22 mouse cellular contexts compared by ENCODE assay signal in genomic region chr19:8134127-8134841, GRCm38 (mm10). TPM values are rescaled to one million over a fixed set of nuclear protein-coding genes. Genes with fewer than 3 reads are reported as not detected.
DNase-seq lines count a peak whose midpoint lies in the region; ATAC-seq and TF ChIP-seq lines count a peak whose summit lies in the region.
"Not testable (repeated sequence)": the region's sequence is repeated elsewhere in the genome, so short reads cannot be mapped to it uniquely, and the experiment has no call there.
"Had no signal": no experiment of that assay in that cellular context is flagged by ENCODE, and none has a peak within 500 bp of the region (broad histone marks: within the 10 kb centered on the region; RNA-seq: fewer than 3 reads in every experiment).

No protein-coding gene starts in this region.

- not testable (repeated sequence) for H3K9ac ChIP-seq in CH12.LX (ENCODE audit: insufficient read depth, low read depth); kidney, embryonic 15.5 days; kidney, postnatal 0 days (ENCODE audit: low read depth, low read length); limb, embryonic 12.5 days (replicated peaks); limb, embryonic 14.5 days (ENCODE audit: low read depth, low read length, severe bottlenecking)

- not testable (repeated sequence) for H3K79me2 ChIP-seq in CH12.LX (replicated peaks; ENCODE audit: control insufficient read depth, extremely low read depth, insufficient read depth, poor library complexity, severe bottlenecking)

- TF ChIP-seq CTCF in CH12.LX (conservative IDR thresholded peaks at IDR 0.05 in 1 of 2, IDR thresholded peaks at IDR 0.05 in 1 of 2; ENCODE audit: low read depth in 2 of 2, low read length in 2 of 2); kidney, postnatal 0 days (IDR thresholded peaks at IDR 0.05; ENCODE audit: low read depth): not testable (repeated sequence)

- dilution Hi-C loops in CH12.LX (cut with MboI; ENCODE audit: extremely low pct_ligation_motif_present, extremely low pct_unique_long_range_greater_than_20kb, low sequenced_read_pairs): not testable (repeated sequence)

- H3K4me2 ChIP-seq in CH12.LX (ENCODE audit: insufficient read depth, low read depth, poor library complexity, severe bottlenecking): 0 out of 2 replicates have a peak overlapping the region, but pooled peaks have one; percentile 1
- H3K4me2 ChIP-seq in kidney, embryonic 15.5 days: peak overlapping the region; percentile 45
- H3K4me2 ChIP-seq in kidney, postnatal 0 days (ENCODE audit: low read length): peak overlapping the region; percentile 28; the same call in 1 of the 2 replicates
- H3K4me2 ChIP-seq in limb, embryonic 12.5 days: peak overlapping the region; percentile 21
- H3K4me2 ChIP-seq in limb, embryonic 14.5 days (replicated peaks; ENCODE audit: low read depth, low read length, severe bottlenecking): not testable (repeated sequence)

- H3K9me3 ChIP-seq in CH12.LX (replicated peaks; ENCODE audit: low read length); kidney, embryonic 15.5 days (replicated peaks); kidney, postnatal 0 days (replicated peaks; ENCODE audit: low read length); limb, embryonic 12.5 days; limb, embryonic 14.5 days (ENCODE audit: control insufficient read depth, low read length): not testable (repeated sequence)

- DNase-seq in CH12.LX (ENCODE audit: extremely low read depth); limb, embryonic 14.5 days (ENCODE audit: low spot score): not testable (repeated sequence)
- DNase-seq in kidney, adult 18-20 months: peak; percentile 2
- DNase-seq in kidney, postnatal 0 days (ENCODE audit: low spot score): peak; percentile 44

- not testable (repeated sequence) for TF ChIP-seq EP300 in CH12.LX (IDR thresholded peaks at IDR 0.05; ENCODE audit: low read length)

- not testable (repeated sequence) for TF ChIP-seq POLR2A in CH12.LX (IDR thresholded peaks at IDR 0.05; ENCODE audit: low read depth, low read length); limb, embryonic 14.5 days (IDR thresholded peaks at IDR 0.05; ENCODE audit: borderline replicate concordance, extremely low read depth, insufficient read depth, insufficient read length)

- H3K4me1 ChIP-seq in CH12.LX (ENCODE audit: control insufficient read depth in 1 of 2, insufficient read depth in 2 of 2); kidney, embryonic 15.5 days; kidney, postnatal 0 days (replicated peaks; ENCODE audit: insufficient read depth, low read length); limb, embryonic 12.5 days (replicated peaks); limb, embryonic 14.5 days (ENCODE audit: control insufficient read depth, insufficient read depth, low read length): not testable (repeated sequence)

- not testable (repeated sequence) for H3K4me3 ChIP-seq in CH12.LX (replicated peaks in 1 of 3; ENCODE audit: low read depth in 2 of 3, low read length in 2 of 3, poor library complexity in 1 of 3); kidney, postnatal 0 days (replicated peaks; ENCODE audit: low read depth, low read length); limb, embryonic 12.5 days (replicated peaks); limb, embryonic 14.5 days (replicated peaks; ENCODE audit: low read length)
- H3K4me3 ChIP-seq in kidney, embryonic 15.5 days (replicated peaks): peak overlapping the region; percentile 16

- H3K27me3 ChIP-seq in CH12.LX (replicated peaks); kidney, embryonic 15.5 days; kidney, postnatal 0 days (ENCODE audit: insufficient read depth, low read length); limb, embryonic 12.5 days; limb, embryonic 14.5 days (ENCODE audit: control insufficient read depth, insufficient read depth, low read length): not testable (repeated sequence)

- H3K36me3 ChIP-seq in CH12.LX (replicated peaks in 1 of 2; ENCODE audit: control insufficient read depth in 1 of 2, insufficient read depth in 1 of 2, low read length in 1 of 2); kidney, embryonic 15.5 days; kidney, postnatal 0 days (ENCODE audit: insufficient read depth, low read length); limb, embryonic 12.5 days; limb, embryonic 14.5 days (ENCODE audit: control insufficient read depth, insufficient read depth, low read length): not testable (repeated sequence)

- not testable (repeated sequence) for H3K27ac ChIP-seq in CH12.LX (ENCODE audit: insufficient read depth, low read depth); kidney, embryonic 15.5 days; kidney, postnatal 0 days; limb, embryonic 12.5 days; limb, embryonic 14.5 days (replicated peaks; ENCODE audit: low read depth, low read length)

- ATAC-seq in common myeloid progenitor, adult 5-6 weeks (replicated peaks; ENCODE audit: low read depth, poor library complexity, severe bottlenecking): 0 out of 2 replicates have a peak, but pooled peaks have one; percentile 18
- ATAC-seq in kidney, embryonic 15.5 days (replicated peaks; ENCODE audit: low FRiP score): peak; percentile 91
- ATAC-seq in kidney, postnatal 0 days (replicated peaks; ENCODE audit: low FRiP score, low read depth): peak; percentile 87
- peak; percentile 85 for ATAC-seq in limb, embryonic 12.5 days (ENCODE audit: insufficient number of reproducible peaks, insufficient read depth, low FRiP score, low TSS enrichment, low read depth)
- ATAC-seq in limb, embryonic 14.5 days (ENCODE audit: low FRiP score, low read depth): 0 out of 2 replicates have a peak, but pooled peaks have one; percentile 19

- in situ Hi-C loops in CH12.LX (cut with MboI; ENCODE audit: low pct_ligation_motif_present, low pct_unique_long_range_greater_than_20kb, low sequenced_read_pairs): not testable (repeated sequence)

- 38% methylated on average over 14 of the region's 14 CpGs for WGBS in kidney, embryonic 15.5 days
- 44% methylated on average over 14 of the region's 14 CpGs for WGBS in kidney, postnatal 0 days
- WGBS in limb, embryonic 12.5 days: 47% methylated on average over 14 of the region's 14 CpGs
- WGBS in limb, embryonic 14.5 days: 49% methylated on average over 14 of the region's 14 CpGs

- not testable (repeated sequence) for TF ChIP-seq RAD21 in CH12.LX (IDR thresholded peaks at IDR 0.05; ENCODE audit: low read depth, low read length)

RNA-seq across cellular contexts. Expression of gene Slc22a28, which starts 2.5 kb away (rescaled TPM):
- total RNA-seq in CH12.LX (2012; rRNA removed) (not detected in 2 replicates), CH12.LX (2014; rRNA removed) (not detected in 2 replicates)
- not detected in 2 replicates for polyA plus RNA-seq in CH12.LX (2012; ENCODE audit: insufficient read length, low read depth)
- total RNA-seq in common myeloid progenitor, adult 5-6 weeks (2017): not detected in 2 replicates
- 2.0 and 2.3 TPM in 2 replicates for polyA plus RNA-seq in kidney, embryonic 15.5 days (2015; fragmentation: Nextera tagmentation; extraction: Ambion mirVana)
- polyA plus RNA-seq in kidney, postnatal 0 days (2015; fragmentation: Nextera tagmentation; extraction: Ambion mirVana): 6.0 and 10.8 TPM in 2 replicates
- polyA plus RNA-seq in limb, embryonic 12.5 days (2016; fragmentation: Nextera tagmentation; extraction: Ambion mirVana): not detected in 2 replicates
- 0.03 TPM in 1 of 2 replicates, not detected in the other for polyA plus RNA-seq in limb, embryonic 14.5 days (2012; rRNA removed)
- not detected in 2 replicates for polyA plus RNA-seq in limb, embryonic 14.5 days (2014; fragmentation: Nextera tagmentation; extraction: Ambion mirVana)
- total RNA-seq: adrenal gland, adult 2 months; adrenal gland, postnatal 10 days; adrenal gland, postnatal 25 days; ES-E14; MEL had no signal
- polyA plus RNA-seq: adrenal gland, adult 2 months; CD4-positive, CD25-positive, alpha-beta regulatory T cell, adult 4 months; cerebellum, adult 2 months; embryonic facial prominence, embryonic 11.5 days; embryonic facial prominence, embryonic 13.5 days; embryonic facial prominence, embryonic 15.5 days; erythroblast, embryonic 14.5 days; forebrain, embryonic 10.5 days; forebrain, embryonic 12.5 days; forebrain, embryonic 14.5 days; forebrain, embryonic 16.5 days had no signal

Comparison
In these comparisons a context has a peak if more than half of its experiments do, and no peak if none do; other contexts are left out.
1. ATAC-seq: peak in every context shown above with its lines; median percentile 91 in kidney, embryonic 15.5 days; 87 in kidney, postnatal 0 days; 85 in limb, embryonic 12.5 days; 19 in limb, embryonic 14.5 days; 18 in common myeloid progenitor, adult 5-6 weeks.